Mouse (Mus musculus): ENCODE measurements around the gene Bcat1.
"Not testable (repeated sequence)": the region's sequence is repeated elsewhere in the genome, so short reads cannot be mapped to it uniquely, and the experiment has no call there.

The Bcat1 gene

DNA sequence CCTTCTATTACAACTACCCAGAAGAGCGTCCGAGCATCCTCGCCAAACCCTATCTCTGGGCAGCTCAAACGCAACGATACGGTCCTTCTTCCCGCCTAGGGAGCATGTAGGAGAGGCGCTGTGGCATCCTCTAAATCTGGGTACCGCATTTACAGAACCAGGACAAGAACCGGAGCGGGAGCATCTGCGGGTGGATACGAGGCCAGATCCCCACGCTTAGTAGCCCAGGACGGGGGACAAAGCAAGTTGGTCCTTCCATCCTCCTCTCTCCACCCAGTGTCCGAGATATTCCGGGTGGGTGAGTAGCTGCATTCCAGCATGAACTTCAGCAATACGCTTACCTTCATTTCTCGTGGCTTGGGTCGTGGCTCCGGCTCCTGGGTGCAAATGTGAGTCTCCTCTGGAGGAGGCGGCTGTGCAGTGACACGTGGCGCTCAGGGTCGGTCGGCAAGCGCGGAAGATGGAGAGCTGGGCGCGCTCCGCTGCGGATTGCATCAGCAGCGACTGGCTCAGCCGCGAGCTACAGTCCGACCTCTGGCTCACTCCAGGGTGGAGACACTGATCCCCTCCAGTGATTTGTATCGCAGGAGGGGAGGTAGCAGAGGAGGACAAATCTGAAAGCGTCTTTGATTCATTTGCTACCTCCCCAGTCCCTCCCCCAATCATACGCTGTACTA, at the start of gene Bcat1:
TSS of gene Bcat1 (minus strand) at position 637 of the 677 bp plus-strand sequence.
- DNase-seq = peak; percentile 23

DNA sequence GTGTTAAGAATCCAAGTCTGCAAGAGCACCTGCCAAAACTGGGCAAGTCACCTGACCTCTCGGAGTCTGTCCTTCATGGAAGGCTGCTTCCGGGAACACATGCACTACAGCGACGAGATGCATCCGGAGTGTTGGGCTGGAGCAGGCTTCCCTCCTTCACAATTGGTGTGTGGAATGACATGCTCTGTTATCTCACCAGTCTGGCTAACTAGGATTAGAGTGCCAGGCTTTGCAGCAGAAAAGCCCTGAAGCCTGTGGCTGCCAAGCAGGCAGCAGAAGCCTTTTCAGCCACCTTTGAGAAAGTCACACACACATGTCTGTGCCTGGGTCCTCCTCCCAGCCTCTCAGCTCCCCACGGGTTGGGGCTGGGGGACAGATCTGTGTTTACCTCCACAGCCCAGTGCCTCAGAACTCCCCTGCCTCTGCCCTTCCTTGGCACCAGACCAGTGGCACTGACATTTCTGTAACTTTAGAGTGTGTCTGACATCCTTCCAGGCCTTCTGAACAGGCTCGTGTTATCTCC, 49.7 kb upstream of the Bcat1 start:
- peak; percentile 56 for DNase-seq

DNA sequence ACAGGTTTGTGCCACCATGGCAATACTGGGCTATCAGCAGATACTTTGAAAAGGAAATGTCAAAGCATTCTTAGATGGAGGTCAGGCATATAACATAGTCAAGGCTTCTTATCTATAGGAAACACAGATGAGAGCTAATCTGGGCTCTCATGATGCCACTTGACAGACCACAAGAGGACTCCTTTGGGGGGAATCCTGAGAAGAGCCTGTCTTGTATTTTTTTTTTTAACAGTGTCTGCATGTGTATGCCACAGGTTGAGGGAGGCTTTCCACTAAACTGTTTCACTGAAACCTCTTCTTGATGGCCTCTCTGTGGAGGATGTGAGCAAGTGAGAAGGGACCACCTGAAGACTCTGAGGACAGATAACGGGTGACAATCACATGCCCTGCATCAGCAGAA, 48.6 kb upstream of the Bcat1 start:
- no peak for DNase-seq

DNA sequence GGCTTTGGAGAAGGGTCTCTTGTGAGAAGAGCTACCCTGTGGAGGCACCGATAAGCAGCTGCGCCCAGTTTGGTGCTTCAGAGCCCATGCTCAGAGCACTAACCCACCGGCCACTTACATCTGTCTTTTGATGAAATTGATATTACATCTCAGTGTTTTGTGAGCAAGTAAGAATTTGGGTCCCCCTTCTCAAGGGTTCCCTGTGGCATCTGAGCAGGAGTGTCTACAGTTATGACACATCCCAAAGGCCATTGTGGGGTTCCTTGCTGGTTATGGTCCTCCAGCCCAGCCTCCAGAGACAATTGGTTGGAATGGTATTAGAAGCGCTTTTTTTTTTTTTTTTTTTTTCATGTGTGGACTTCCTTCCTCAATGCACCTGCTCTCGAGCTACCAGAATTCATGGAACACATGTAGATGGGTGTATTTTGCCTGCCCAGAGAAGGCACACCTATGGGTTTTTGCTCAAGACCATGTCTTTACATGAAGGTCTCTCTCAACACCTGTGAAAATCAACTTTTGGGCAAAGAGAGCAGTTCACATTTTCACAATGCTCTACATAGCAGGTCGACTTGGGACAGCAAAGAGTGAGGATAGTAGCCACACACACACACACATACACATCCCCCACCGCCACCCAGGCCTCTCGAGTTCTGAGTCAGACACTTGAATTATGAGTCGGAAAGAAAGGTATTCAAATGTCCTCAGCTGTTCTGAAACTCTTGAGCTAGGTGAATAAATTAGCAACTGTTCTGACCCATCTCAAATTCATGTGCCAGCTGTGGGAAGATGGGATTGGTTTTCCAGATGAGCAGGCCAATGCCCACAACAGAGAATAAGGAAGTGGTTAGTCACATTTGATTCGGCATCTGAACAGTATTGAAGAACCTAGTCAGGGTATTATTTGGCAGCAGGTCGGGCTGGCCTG, 47.4 kb upstream of the Bcat1 start:
- DNase-seq = no peak

DNA sequence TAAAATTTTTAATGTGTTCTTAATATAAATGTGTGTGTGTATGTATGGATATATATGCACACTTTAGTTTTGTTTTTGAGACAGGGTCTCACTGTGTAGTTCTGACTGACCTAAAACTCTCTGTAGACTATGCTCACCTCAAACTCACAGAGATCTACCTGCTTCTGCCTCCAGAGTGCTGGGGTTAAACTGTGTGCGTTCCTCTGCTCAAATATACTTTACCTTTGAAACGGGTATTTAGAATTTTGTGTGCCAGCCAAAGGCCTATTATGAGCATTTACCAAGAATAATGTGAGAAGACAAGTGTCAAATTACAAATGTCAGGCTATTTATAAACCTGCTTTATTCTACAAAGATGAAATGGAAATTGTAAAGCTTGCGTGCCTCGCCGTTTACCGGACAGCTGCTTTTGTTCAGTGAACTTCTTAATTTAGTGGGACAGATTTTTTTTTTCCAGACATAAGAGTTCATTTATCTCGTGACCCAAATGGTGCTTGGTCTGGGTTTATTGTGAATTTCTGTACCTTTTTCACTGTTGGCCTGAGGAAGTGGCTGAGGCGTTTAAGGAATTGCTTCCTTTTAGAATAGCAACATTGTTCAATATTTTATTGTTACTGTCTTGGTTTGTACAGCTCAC, 46.6 kb upstream of the Bcat1 start:
- no peak for DNase-seq

DNA sequence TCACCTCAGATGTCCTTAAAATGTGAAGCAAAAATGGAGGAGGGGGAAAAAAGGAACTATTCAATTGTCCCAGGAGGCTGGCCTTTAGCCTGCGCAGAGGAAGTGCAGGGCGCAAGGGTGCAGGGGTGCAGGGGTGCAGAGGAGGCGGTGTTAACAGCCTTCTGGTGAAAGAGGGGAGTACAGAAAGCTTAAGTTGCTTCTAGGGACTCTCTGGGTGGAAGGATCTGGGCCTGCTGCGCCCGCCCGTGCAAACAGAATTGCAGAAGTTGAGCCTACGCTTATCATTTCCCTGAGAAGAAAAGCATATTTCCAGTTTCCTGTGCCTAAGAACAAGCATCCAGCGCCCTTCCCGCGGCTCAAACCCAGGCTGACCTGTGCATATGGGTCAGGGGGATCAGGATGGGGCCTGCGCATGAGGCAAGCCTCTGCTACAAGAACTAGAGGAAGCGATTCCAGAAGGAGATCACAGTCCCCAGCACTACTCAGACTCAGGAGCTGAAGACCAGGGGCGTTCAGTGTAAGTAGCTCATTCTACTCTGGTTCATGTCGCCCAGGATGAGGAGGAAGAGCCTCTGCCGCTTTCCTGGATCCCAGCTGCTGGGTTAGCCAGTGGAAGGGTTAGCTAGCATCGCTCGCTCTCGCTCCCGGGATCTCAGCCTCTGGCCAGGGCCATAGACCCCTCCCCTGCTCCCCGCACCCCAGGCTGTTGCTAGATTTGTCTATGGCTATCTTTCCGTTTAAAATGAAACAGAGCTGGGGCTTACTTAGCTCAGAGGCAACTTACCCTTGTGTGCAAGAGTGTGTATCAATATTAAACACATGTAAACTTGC, 45.8 kb upstream of the Bcat1 start:
- no peak for DNase-seq

DNA sequence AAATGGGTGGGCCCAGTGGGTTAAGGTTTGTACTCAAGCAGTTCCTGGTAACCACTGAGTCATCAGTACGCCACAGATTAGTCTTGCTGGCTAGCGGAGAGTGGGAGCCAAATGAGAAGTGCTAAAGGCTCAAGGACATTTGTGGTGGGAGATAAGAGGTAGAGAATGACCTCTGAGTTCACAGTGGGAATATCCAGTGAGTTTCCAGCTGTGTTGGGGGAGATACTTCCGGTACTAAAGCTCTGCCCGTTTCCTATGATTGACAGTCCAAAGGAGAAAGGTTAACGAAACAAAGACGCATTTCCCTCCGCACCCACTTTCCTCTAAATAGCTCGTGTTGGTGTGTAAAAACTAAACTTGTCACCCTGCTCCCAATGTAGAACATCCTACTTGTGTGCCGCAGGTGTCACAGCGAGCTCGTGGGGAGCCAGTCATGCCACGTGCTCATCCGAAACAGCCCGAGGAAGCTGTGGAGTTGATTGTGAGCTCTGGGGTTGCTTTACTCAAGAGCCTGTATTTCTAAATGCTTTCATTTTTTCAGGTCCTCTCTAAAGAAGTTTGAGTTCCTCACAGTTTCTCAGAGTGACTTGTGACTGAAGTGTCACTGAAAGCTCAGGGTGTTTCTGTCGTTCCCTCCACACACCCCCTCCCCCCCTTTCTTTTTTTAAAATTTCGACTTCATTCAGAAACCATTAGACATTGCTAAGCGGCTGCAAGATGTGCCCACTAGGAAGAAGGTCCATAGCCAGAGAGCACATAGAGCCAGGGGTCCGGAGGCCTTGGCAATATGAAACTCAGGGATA, 45.0 kb upstream of the Bcat1 start:
- DNase-seq = peak; percentile 16

DNA sequence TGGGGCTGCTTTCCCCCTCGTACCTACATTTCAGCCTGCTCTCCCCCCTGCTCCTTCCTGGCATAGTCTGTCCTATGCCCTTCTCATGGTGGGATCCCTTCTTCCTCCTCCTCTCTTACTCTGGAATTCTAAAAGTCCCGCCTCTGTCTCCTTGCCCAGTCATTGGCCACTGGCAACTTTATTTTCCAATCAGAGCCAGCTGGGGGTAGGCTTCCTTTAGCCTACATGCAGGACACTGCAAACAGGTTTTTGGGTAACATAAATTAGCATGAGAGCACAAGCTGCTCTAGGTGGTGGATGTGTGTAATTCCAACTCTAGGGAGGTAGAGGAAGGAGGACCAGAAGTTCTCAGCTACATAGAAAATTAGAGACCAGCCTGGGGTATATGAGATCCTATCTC, 44.1 kb upstream of the Bcat1 start:
- no peak for DNase-seq

DNA sequence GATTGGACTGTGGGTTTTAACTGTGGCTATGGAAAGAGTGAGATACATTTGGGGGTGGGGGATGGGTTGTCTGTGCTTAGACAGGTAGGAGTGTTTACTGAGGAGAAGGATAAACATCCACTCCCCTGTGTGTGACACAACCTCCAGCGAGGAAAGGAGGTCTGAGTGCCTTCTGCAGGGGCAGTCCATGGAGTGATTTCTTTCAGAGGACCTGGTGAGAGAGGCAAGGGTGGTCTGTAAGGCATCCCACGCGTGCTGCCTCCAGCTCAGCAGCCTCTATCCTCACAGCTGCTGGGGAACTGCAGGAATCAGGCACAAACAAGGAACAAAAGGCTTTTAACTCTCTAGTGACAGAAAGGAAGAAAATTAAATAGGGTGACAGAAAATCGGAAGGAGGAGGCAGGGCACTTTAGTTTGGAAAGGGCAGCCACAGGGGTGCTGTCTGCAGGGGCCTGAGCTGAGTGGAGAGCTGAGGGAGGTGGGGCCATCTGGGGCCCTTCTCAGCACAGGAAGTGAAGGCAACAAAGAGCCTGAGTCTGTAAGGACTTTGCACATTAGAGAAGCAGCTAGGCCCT, 40.2 kb upstream of the Bcat1 start:
- DNase-seq = no peak

DNA sequence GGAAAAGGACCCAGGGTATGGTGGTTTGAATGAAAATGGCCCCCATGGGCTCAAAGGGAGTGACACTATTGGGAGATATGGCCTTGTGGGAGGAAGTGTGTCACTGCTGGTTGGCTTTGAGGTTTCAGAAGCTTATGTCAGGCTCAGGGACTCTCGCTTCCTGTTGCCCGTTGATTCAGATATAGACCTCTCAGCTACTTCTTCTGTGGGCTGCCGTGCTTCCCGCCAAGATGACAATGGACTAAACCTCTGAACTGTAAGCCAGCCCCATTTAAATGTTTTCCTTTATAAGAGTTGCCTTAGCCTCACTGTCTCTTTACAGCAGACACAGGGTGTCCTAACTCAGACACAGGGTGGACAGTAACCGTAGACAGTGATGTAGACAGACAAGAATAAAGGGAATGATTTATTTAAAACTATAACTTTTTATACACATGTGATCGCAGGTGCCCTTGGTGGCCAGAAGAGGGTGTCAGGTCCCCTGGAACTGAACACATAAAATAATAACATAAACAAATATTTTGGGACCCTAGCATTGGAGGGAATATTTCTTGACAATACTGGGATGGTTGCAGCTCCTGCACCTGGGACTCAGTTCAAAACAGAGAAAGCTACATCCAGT, 39.6 kb upstream of the Bcat1 start, which contains the start of gene Lrmp:
TSS of gene Lrmp (plus strand) at position 178 of the 622 bp plus-strand sequence.
- no peak for DNase-seq

DNA sequence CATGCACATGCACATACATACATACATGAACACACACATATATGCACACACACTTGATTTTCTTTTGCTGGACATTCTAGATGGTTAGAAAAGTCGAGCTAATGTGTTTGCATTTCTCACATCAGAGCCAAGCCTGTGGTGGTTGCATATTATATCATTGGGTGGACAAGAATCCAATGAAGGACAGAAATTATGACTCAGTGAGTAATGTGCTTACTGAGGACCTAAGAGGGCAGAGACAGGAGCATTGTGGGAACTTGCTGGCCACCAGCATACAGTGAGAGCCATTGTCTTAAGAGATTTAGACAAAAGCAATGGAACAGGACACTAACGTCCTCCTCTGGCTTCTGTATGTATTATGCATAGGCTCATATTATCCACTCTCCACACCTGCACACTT, 38.6 kb upstream of the Bcat1 start:
- no peak for DNase-seq

DNA sequence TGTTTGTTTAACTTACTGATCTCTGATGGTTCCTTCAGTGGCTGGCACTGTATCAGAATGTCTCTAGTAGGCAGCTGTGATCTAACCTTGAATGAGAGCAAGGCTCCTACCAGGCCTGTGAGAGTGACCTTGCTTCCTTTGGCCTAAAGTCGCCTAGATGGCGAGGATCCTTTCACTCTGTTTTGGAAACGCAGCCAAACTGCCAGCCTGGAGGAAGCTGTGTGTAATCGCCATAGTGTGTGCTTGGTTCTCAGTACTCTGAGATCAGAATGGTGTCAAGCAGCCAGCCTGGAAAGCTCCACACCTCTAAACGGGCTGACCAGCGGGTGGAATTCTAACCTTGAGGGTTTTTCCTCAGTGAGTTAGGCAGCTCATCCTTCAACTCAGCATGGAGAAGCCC, 36.9 kb upstream of the Bcat1 start:
- DNase-seq = no peak

DNA sequence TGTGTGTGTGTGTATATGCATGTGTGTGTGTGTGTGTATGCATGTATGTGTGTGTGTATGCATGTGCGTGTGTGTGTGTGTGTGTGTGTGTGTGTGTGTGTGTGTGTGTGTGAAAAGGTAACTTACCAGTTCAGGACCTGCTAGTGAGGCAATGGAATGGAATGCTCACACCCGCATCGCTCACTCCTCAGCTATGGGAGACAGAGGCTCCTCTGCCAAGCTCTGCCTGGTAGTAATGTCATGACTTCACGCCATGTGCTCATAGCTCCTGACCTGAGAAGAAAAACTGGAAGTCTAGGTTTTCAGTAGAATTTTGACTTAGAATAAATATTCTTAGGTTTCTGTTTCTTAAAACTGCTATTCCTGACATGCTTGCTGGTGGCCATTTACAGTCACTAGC, 34.8 kb upstream of the Bcat1 start:
- DNase-seq = no peak

DNA sequence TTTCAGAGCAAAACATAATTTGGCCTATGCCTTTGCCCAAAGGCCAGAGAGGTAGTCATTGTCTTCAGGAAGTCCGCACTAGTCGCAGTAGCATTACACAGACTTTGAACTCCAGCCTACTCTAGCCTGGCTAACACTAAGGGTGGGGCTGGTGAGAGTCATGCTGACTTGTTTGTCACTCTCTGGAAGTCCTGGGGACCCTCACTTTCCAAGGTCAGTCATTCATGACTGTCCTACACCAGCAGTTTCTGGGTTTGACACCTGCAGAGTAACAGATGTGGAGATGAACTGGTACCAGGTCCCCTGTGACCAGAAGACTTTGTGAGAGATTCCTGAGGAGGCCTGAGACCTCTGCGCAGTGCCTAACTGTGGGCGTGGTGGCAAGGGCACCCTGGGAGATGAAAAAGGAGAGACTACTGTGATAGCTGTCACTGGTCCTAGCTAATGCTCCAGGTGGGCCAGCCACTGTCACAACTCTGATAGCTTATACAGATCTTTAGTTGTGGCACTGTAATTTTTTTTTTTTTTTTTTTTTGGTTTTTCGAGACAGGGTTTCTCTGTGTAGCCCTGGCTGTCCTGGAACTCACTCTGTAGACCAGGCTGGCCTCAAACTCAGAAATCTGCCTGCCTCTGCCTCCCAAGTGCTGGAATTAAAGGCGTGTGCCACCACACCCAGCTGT, 30.3 kb upstream of the Bcat1 start:
- no peak for DNase-seq

DNA sequence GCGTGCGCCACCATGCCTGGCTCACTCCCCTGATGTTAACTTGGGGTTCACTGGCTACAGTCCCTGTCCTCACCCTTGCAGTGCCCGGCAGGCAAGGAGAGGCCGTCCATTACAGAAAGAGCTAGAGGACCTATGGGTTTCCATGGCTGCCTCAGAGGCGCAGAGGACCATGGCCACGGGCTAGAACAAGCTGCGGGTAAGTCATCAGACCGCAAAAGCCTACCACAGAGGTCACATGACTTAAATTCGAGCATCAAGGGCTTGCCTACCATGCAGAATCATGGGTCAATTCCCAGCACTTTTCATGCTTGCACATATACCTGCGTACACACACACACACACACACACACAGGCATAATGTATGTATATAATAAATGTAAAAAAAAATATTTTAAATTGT, 29.5 kb upstream of the Bcat1 start:
- no peak for DNase-seq

DNA sequence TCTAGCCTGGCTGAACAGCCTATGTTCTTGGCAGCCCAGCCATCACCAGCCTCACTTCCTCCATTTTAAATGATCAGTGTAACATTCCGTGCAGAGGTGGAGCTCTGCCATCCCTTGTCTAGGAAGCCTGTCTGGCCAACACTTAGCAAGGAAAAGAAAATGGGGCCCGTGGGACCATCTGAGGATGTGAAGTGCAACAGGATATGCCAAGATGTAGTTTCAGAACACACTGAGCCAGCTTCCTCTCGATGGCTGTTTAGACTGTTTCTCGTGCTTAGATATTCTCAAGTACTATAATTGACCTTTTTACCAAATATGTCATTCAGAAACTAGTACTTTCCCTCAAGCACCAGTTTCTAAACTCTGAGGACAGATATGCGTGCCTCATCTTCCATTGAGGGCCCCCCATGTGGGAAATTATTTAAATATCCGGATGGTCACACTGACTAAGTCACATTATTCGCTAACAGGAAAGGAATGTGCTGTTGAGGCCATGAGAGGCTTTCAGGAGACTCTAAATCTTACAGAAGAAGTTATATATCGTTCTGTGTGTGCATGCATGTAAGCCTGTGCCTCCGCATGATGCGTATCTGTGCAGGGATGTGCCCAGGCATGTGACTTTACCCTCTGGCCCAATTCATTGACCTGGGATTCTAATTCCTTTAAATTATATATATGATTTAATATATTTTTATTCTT, 28.4 kb upstream of the Bcat1 start:
- DNase-seq = peak; percentile 18

DNA sequence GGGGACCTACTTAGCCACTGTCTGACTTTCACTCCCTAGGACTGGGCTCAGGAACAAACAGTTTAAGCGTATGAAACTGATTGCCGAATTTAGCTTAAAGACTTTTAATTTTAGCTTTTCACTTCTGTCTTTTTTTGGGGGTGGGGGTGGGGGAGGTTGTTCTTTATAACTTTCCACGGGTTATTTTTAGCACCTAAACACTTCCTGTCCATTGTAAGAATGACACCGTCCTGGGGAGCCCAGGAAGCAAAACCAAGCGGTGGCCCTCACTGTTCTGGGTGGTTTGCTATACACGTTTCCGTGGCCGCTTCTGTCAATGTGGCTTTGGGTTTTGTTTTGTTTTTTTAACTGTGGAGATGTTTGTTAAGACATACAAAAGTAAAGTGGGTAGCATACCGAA, 24.9 kb upstream of the Bcat1 start:
- DNase-seq = no peak

DNA sequence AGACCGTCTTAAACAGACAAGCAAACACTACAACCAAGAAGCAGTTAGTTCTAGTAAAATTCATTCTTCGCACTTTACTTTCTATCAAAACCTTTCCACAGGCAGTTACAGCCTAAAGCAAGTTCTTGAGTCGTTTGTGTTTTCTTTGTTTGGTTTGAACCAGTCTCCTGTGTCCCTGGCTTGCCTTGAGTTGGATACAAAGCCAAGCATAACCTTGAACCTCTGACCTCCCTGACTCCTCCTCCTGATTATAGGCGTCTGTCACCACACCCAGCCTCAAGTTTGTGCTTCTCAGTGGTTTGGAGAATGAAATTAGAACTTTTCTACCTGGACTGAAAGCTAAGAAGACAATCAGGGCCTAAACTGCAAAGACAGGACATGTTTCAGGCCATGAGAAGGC, 18.4 kb upstream of the Bcat1 start:
- no peak for DNase-seq

DNA sequence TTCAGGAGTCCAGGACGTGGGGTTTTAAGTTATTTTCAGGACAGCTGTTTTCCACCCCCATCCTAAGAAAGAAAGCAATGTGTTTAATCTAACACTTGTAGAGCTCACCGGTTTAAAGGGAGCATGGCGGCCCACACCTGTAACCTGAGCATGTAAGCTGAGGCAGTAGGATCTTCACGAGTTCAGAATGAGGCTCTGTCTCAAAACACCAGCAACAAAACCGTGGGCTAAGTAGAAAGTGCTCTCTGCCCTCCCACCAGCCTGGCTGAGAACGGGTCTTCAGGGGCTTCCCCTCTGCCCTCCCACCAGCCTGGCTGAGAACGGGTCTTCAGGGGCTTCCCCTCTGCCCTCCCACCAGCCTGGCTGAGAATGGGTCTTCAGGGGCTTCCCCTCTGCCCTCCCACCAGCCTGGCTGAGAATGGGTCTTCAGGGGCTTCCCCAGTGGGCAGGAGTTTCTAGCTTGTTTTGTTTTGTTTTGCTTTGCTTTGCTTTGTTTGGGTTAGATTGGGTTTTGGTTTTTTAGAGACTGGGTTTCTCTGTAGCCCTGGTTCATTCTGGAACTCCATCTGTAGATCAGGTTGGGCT, 17.1 kb upstream of the Bcat1 start:
- not testable (repeated sequence) for DNase-seq
